17 mouse cellular contexts compared by ENCODE assay signal in the genomic region with DNA sequence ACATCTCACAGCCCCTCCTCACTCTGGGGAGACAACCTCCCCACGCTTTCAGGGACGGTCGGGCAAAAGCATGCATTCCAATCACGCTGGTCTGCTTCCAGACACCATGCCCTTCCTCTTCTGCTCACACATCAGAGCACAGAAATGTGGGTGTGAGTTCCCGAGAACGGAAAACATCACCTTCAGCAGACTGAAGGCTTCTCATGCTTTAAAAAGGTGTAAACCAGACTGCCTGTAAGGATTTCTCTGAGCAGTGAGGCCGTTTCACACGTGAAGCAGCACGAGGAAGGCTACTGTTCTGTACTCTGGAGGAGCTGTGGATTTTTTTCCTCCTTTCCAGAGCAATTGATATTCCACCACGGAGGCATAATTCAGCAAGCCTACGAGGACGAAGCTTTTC.
DNase-seq lines count a peak whose midpoint lies in the region.
"Had no signal": no experiment of that assay in that cellular context is flagged by ENCODE, and none has a peak within 500 bp of the region (broad histone marks: within the 10 kb centered on the region; RNA-seq: fewer than 3 reads in every experiment).

No protein-coding gene starts in this region.

- peak; percentile 33 for DNase-seq in layer of hippocampus, adult 9-11 months
- no peak for DNase-seq in layer of hippocampus, postnatal 25 days (ENCODE audit: extremely low spot score in 1 of 2, low spot score in 1 of 2)
- peak; percentile 42 to 60 for DNase-seq in frontal cortex, adult 2 months (ENCODE audit: extremely low spot score in 1 of 2, low spot score in 1 of 2)
- DNase-seq in left cerebral cortex, adult 9 months (ENCODE audit: low spot score in 2 of 2), result peak; percentile 39 to 61
- DNase-seq in right cerebral cortex, postnatal 25 days, result peak; percentile 40
- DNase-seq in gastrocnemius, adult 18-20 months (ENCODE audit: low spot score), result no peak
- no peak for DNase-seq in kidney, postnatal 36 days
- DNase-seq: adrenal gland, adult 2 months; B cell, adult 2 months; cerebellum, adult 11-12 months; cerebellum, postnatal 10 days; gastrocnemius, postnatal 14 days; heart, adult 18-20 months; heart, postnatal 36 days; kidney, adult 18-20 months; kidney, postnatal 14 days; thymus, postnatal 4 days had no signal

Comparison
In these comparisons a context has a peak if more than half of its experiments do, and no peak if none do; other contexts are left out.
1. DNase-seq: peak in layer of hippocampus, adult 9-11 months (single experiment), frontal cortex, adult 2 months (2 of 2), left cerebral cortex, adult 9 months (2 of 2) and right cerebral cortex, postnatal 25 days (single experiment); none in layer of hippocampus, postnatal 25 days (0 of 2), gastrocnemius, adult 18-20 months (single experiment) and kidney, postnatal 36 days (0 of 2).